Mouse (Mus musculus) erythroblast, embryonic 14.5 days (primary cell): ENCODE measurements around the gene Gm28051.

Source experiments
- GATA1 ChIP-seq: IDR thresholded peaks from 2 replicates; pipeline ENCODE4 v1.6.1; 2012; ENCODE audit warnings: low read length, inconsistent platforms, mixed read lengths
- TAL1 ChIP-seq: IDR thresholded peaks from 3 replicates; pipeline ENCODE4 v1.6.1; 2012; ENCODE audit warnings: low read length, inconsistent platforms, mixed read lengths

- TF ChIP-seq GATA1, result no peak
- TF ChIP-seq TAL1, result no peak
These were observed 32.4 kb downstream of the Gm28051 start for GRCm38 (mm10) chr12:102725146-102725545.
